Mouse (Mus musculus) testis, adult 2 months (tissue): ENCODE data around the gene Secisbp2l. TPM values are rescaled to one million over a fixed set of nuclear protein-coding genes. Genes with fewer than 3 reads are reported as not detected.
A peak's percentile ranks its signal among the peaks of the same experiment; 100 is the strongest.

ENCODE experiments used
- H3K27ac ChIP-seq: fragments of 200-500 bp; 2 replicates; pipeline ENCODE4 v1.5.1; 2012; ENCODE audit warnings: low read depth, low read length; ENCODE audit not compliant: control insufficient read depth, insufficient read depth
- H3K27me3 ChIP-seq: fragments of 200-500 bp; 2 replicates; pipeline ENCODE4 v1.6.1; 2012; ENCODE audit warnings: mild to moderate bottlenecking, low read length, moderate library complexity; ENCODE audit not compliant: control insufficient read depth, insufficient read depth
- H3K36me3 ChIP-seq: fragments of 200-500 bp; 2 replicates; pipeline ENCODE4 v1.6.1; 2012; ENCODE audit warnings: mild to moderate bottlenecking, low read length; ENCODE audit not compliant: control insufficient read depth, insufficient read depth
- H3K4me1 ChIP-seq: fragments of 200-500 bp; 2 replicates; pipeline ENCODE4 v1.6.1; 2012; ENCODE audit warnings: low read length; ENCODE audit not compliant: control insufficient read depth, insufficient read depth
- H3K4me3 ChIP-seq: fragments of 200-500 bp; 2 replicates; pipeline ENCODE4 v1.5.1; 2012; ENCODE audit warnings: low read depth, mild to moderate bottlenecking, low read length, moderate library complexity, mixed read lengths; ENCODE audit not compliant: control insufficient read depth
- CTCF ChIP-seq: fragments of 200-500 bp; IDR thresholded peaks from 2 replicates; pipeline ENCODE4 v1.5.1; 2012; ENCODE audit warnings: low read depth, mild to moderate bottlenecking, inconsistent platforms, low read length, moderate library complexity; ENCODE audit not compliant: control insufficient read depth, insufficient read depth, insufficient replicate concordance
- POLR2A ChIP-seq: fragments of 200-500 bp; IDR thresholded peaks from 2 replicates; pipeline ENCODE4 v1.6.1; 2012; ENCODE audit warnings: low read depth, mild to moderate bottlenecking, inconsistent platforms, low read length, moderate library complexity; ENCODE audit not compliant: control insufficient read depth
- polyA plus RNA-seq: library from polyadenylated mRNA; depleted of rRNA; stranded (reverse); fragments of >200 nt; gene quantifications from 2 replicates; pipeline ENCODE4 v1.2.3, GENCODE M21; 2012

Gene Secisbp2l
- polyA plus RNA-seq, 1 experiment: 4.0 TPM

- peak; percentile 38; the same call in 1 of the 2 replicates for TF ChIP-seq CTCF
- TF ChIP-seq POLR2A: no peak
- Histone ChIP-seq H3K4me3 (no peak overlapping the region), H3K27ac (no peak overlapping the region), H3K36me3 (peaks cover 4% of the 10 kb centered on the region; the same call in 1 of the 2 replicates), H3K4me1 (no peaks in the 10 kb centered on the region), H3K27me3 (no peaks in the 10 kb centered on the region)
Measured at GRCm38 (mm10) chr2:125765029-125765428, 17.6 kb downstream of the Secisbp2l start.

GRCm38 (mm10) chr2:125764531-125764930 is 18.1 kb downstream of the Secisbp2l start:
- Histone ChIP-seq H3K4me3 (no peak overlapping the region), H3K27ac (no peak overlapping the region), H3K36me3 (peaks cover 4% of the 10 kb centered on the region; the same call in 1 of the 2 replicates), H3K27me3 (no peaks in the 10 kb centered on the region), H3K4me1 (no peaks in the 10 kb centered on the region)
- TF ChIP-seq POLR2A: no peak
- no peak for TF ChIP-seq CTCF

GRCm38 (mm10) chr2:125749330-125749729 is 33.3 kb downstream of the Secisbp2l start:
- H3K27ac ChIP-seq: no peak overlapping the region
- no peak overlapping the region for H3K4me3 ChIP-seq
- H3K4me1 ChIP-seq: no peaks in the 10 kb centered on the region
- H3K27me3 ChIP-seq: no peaks in the 10 kb centered on the region
- H3K36me3 ChIP-seq: peaks cover 4% of the 10 kb centered on the region
- TF ChIP-seq CTCF: no peak
- TF ChIP-seq POLR2A: no peak

- Histone ChIP-seq H3K4me3 (no peak overlapping the region), H3K36me3 (no peaks in the 10 kb centered on the region; the same call in 1 of the 2 replicates), H3K4me1 (no peaks in the 10 kb centered on the region)
Measured at GRCm38 (mm10) chr2:125739338-125739737, 43.3 kb downstream of the Secisbp2l start.

GRCm38 (mm10) chr2:125738718-125739117 is 44.0 kb downstream of the Secisbp2l start:
- no peaks in the 10 kb centered on the region; the same call in 1 of the 2 replicates for H3K36me3 ChIP-seq
- no peak overlapping the region for H3K27ac ChIP-seq
- no peak for TF ChIP-seq CTCF
- no peak for TF ChIP-seq POLR2A
- no peaks in the 10 kb centered on the region for H3K4me1 ChIP-seq
- H3K27me3 ChIP-seq: no peaks in the 10 kb centered on the region
- H3K4me3 ChIP-seq: no peak overlapping the region

More at GRCm38 (mm10) chr2:125739338-125739737, 43.3 kb downstream of the Secisbp2l start:
- TF ChIP-seq CTCF: no peak
- TF ChIP-seq POLR2A: no peak
- Histone ChIP-seq H3K27ac (no peak overlapping the region), H3K27me3 (no peaks in the 10 kb centered on the region)

GRCm38 (mm10) chr2:125736025-125736343 is 46.7 kb downstream of the Secisbp2l start:
- Histone ChIP-seq H3K27ac (no peak overlapping the region), H3K27me3 (no peaks in the 10 kb centered on the region)
- TF ChIP-seq CTCF: no peak
- no peak for TF ChIP-seq POLR2A

GRCm38 (mm10) chr2:125735333-125736024 is 47.2 kb downstream of the Secisbp2l start:
- H3K36me3 ChIP-seq: no peaks in the 10 kb centered on the region; the same call in 1 of the 2 replicates
- TF ChIP-seq POLR2A: no peak
- TF ChIP-seq CTCF: no peak
- no peak overlapping the region for H3K27ac ChIP-seq
- H3K4me1 ChIP-seq: peaks cover 4% of the 10 kb centered on the region
- no peaks in the 10 kb centered on the region for H3K27me3 ChIP-seq
- H3K4me3 ChIP-seq: no peak overlapping the region

More at GRCm38 (mm10) chr2:125736025-125736343, 46.7 kb downstream of the Secisbp2l start:
- Histone ChIP-seq H3K36me3 (no peaks in the 10 kb centered on the region; the same call in 1 of the 2 replicates), H3K4me3 (no peak overlapping the region), H3K4me1 (peaks cover 4% of the 10 kb centered on the region)

GRCm38 (mm10) chr2:125734741-125735140 is 47.9 kb downstream of the Secisbp2l start:
- TF ChIP-seq CTCF: no peak
- TF ChIP-seq POLR2A: no peak
- H3K27me3 ChIP-seq: no peaks in the 10 kb centered on the region
- H3K4me1 ChIP-seq: peaks cover 4% of the 10 kb centered on the region
- no peaks in the 10 kb centered on the region for H3K36me3 ChIP-seq
- no peak overlapping the region for H3K27ac ChIP-seq
- no peak overlapping the region for H3K4me3 ChIP-seq
